Mouse (Mus musculus): Measurements from ENCODE around the gene Cdc42ep3.

- TF ChIP-seq CTCF (IDR thresholded peaks at IDR 0.05) (no peak), EP300 (IDR thresholded peaks at IDR 0.05; ENCODE audit: insufficient read depth, low read depth, low read length) (no peak)
Observed at GRCm38 (mm10) chr17:79303744-79304497, 51.0 kb downstream of the Cdc42ep3 start.
